Mouse (Mus musculus) CH12.LX (cell line): Measurements from ENCODE around the gene Car5b. TPM values are rescaled to one million over a fixed set of nuclear protein-coding genes. Genes with fewer than 3 reads are reported as not detected.

Source experiments
- DNase-seq: peaks from one replicate; pipeline ENCODE4 v3.0.0-alpha.2; 2013; ENCODE audit errors: extremely low read depth
- H3K27ac ChIP-seq: 2 replicates; pipeline ENCODE4 v1.5.1; 2012; ENCODE audit warnings: low read depth, mild to moderate bottlenecking, control low read depth, moderate library complexity; ENCODE audit not compliant: insufficient read depth
- H3K27me3 ChIP-seq: replicated peaks from 2 replicates; pipeline ENCODE3; 2012; ENCODE audit warnings: inconsistent platforms
- H3K36me3 ChIP-seq, 2 experiments: replicated peaks in 1 of 2; 2 replicates each; pipeline versions ENCODE3 to v1.6.1; 2012; ENCODE audit warnings: inconsistent platforms in 1 of 2, low read length in 1 of 2, mild to moderate bottlenecking in 1 of 2, mixed read lengths in 1 of 2, moderate library complexity in 1 of 2; ENCODE audit not compliant: control insufficient read depth in 1 of 2, insufficient read depth in 1 of 2
- H3K4me1 ChIP-seq, 2 experiments: 2 replicates each; pipeline ENCODE4 v1.6.1; 2012; ENCODE audit warnings: inconsistent platforms in 1 of 2, moderate library complexity in 1 of 2; ENCODE audit not compliant: insufficient read depth in 2 of 2, control insufficient read depth in 1 of 2
- H3K4me2 ChIP-seq: 2 replicates; pipeline ENCODE4 v1.6.1; 2012; ENCODE audit warnings: low read depth, mild to moderate bottlenecking, control low read depth; ENCODE audit not compliant: poor library complexity, insufficient read depth, severe bottlenecking
- H3K4me3 ChIP-seq, 3 experiments: fragments of 150-350 bp in 1 of 3; sonication (generic) in 1 of 3; replicated peaks in 1 of 3; 2 replicates each; pipeline versions ENCODE3 to v1.5.1; 2011 to 2012; ENCODE audit warnings: low read depth in 2 of 3, low read length in 2 of 3, mild to moderate bottlenecking in 2 of 3, moderate library complexity in 2 of 3, control low read depth in 1 of 3, improper control_type of control experiment in 1 of 3, inconsistent platforms in 1 of 3, mixed read lengths in 1 of 3; ENCODE audit not compliant: poor library complexity in 1 of 3
- H3K79me2 ChIP-seq: replicated peaks from 2 replicates; pipeline ENCODE4 v1.6.1; 2012; ENCODE audit warnings: mild to moderate bottlenecking, moderate library complexity; ENCODE audit not compliant: control insufficient read depth, poor library complexity, insufficient read depth, severe bottlenecking; ENCODE audit errors: extremely low read depth
- H3K9ac ChIP-seq: 2 replicates; pipeline ENCODE4 v1.6.1; 2012; ENCODE audit warnings: low read depth, mild to moderate bottlenecking, control low read depth, moderate library complexity; ENCODE audit not compliant: insufficient read depth
- H3K9me3 ChIP-seq: replicated peaks from 2 replicates; pipeline ENCODE3; 2012; ENCODE audit warnings: low read length, inconsistent platforms, mixed read lengths
- CHD1 ChIP-seq: IDR thresholded peaks from 2 replicates; pipeline ENCODE4 v1.6.1; 2012; ENCODE audit warnings: low read depth, low read length, improper control_type of control experiment, inconsistent platforms
- CHD2 ChIP-seq: IDR thresholded peaks from 2 replicates; pipeline ENCODE4 v1.6.1; 2011; ENCODE audit warnings: low read length, improper control_type of control experiment
- ETS1 ChIP-seq: conservative IDR thresholded peaks from 2 replicates; pipeline ENCODE4 v1.6.1; 2012; ENCODE audit warnings: low read depth, mild to moderate bottlenecking, inconsistent platforms, low read length, improper control_type of control experiment, moderate library complexity
- GABPA ChIP-seq: IDR thresholded peaks from 2 replicates; pipeline ENCODE4 v1.6.1; 2012; ENCODE audit warnings: low read depth, low read length, improper control_type of control experiment, inconsistent platforms; ENCODE audit not compliant: insufficient replicate concordance
- HCFC1 ChIP-seq: IDR thresholded peaks from 2 replicates; pipeline ENCODE4 v1.6.1; 2012; ENCODE audit warnings: low read depth, mild to moderate bottlenecking, inconsistent platforms, low read length, improper control_type of control experiment
- JUND ChIP-seq: conservative IDR thresholded peaks from 2 replicates; pipeline ENCODE4 v1.6.1; 2011; ENCODE audit warnings: low read depth, low read length, improper control_type of control experiment
- KAT2A ChIP-seq: IDR thresholded peaks from 2 replicates; pipeline ENCODE4 v1.6.1; 2012; ENCODE audit warnings: low read length, improper control_type of control experiment, inconsistent platforms; ENCODE audit not compliant: insufficient replicate concordance
- MAZ ChIP-seq: IDR thresholded peaks from 2 replicates; pipeline ENCODE4 v1.6.1; 2012; ENCODE audit warnings: low read depth, mild to moderate bottlenecking, inconsistent platforms, low read length, improper control_type of control experiment, moderate library complexity
- MEF2A ChIP-seq: IDR thresholded peaks from 2 replicates; pipeline ENCODE4 v1.6.1; 2014; ENCODE audit warnings: low read depth, mild to moderate bottlenecking, inconsistent platforms, low read length, improper control_type of control experiment, borderline replicate concordance
- RCOR1 ChIP-seq: conservative IDR thresholded peaks from 2 replicates; pipeline ENCODE4 v1.6.1; 2012; ENCODE audit warnings: low read depth, mild to moderate bottlenecking, inconsistent platforms, low read length, improper control_type of control experiment
- SMC3 ChIP-seq: IDR thresholded peaks from 2 replicates; pipeline ENCODE4 v1.6.1; 2011; ENCODE audit warnings: low read depth, low read length, improper control_type of control experiment
- TBP ChIP-seq: conservative IDR thresholded peaks from 2 replicates; pipeline ENCODE4 v1.6.1; 2011; ENCODE audit warnings: low read depth, low read length, improper control_type of control experiment
- TCF12 ChIP-seq: IDR thresholded peaks from 2 replicates; pipeline ENCODE4 v1.6.1; 2014; ENCODE audit warnings: low read depth, mild to moderate bottlenecking, inconsistent platforms, low read length, improper control_type of control experiment
- UBTF ChIP-seq: IDR thresholded peaks from 2 replicates; pipeline ENCODE4 v1.6.1; 2012; ENCODE audit warnings: low read depth, mild to moderate bottlenecking, inconsistent platforms, low read length, improper control_type of control experiment, moderate library complexity
- ZKSCAN1 ChIP-seq: IDR thresholded peaks from 2 replicates; pipeline ENCODE4 v1.6.1; 2012; ENCODE audit warnings: low read depth, inconsistent platforms, low read length, improper control_type of control experiment, borderline replicate concordance
- dilution Hi-C: fragments of 300-500 bp; cut with MboI; formaldehyde crosslinking; loops from 2 replicates; pipeline ENCODE4 v1.14.3; 2020; ENCODE audit warnings: low sequenced_read_pairs; ENCODE audit not compliant: extremely low pct_unique_long_range_greater_than_20kb, extremely low pct_ligation_motif_present
- in situ Hi-C: fragments of 300-500 bp; cut with MboI; formaldehyde crosslinking; loops from 3 replicates; pipeline ENCODE4 v1.14.3; 2019; ENCODE audit warnings: low sequenced_read_pairs, low pct_ligation_motif_present, low pct_unique_long_range_greater_than_20kb, mixed read lengths
- polyA plus RNA-seq: library from polyadenylated mRNA; unstranded; fragments of >175 nt; gene quantifications from 2 replicates; pipeline ENCODE4 v1.2.1, GENCODE M21; 2012; ENCODE audit warnings: low read depth; ENCODE audit not compliant: insufficient read length
- total RNA-seq, 2 experiments: library from RNA; depleted of rRNA; stranded (reverse); fragments of 300-350 nt in 1 of 2; fragments of >200 nt in 1 of 2; gene quantifications; 2 replicates each; pipeline ENCODE4 v1.2.3; 2012 to 2014

Gene Car5b
- total and polyA plus RNA-seq, 3 experiments: 0.13 TPM; not detected in 2

DNA sequence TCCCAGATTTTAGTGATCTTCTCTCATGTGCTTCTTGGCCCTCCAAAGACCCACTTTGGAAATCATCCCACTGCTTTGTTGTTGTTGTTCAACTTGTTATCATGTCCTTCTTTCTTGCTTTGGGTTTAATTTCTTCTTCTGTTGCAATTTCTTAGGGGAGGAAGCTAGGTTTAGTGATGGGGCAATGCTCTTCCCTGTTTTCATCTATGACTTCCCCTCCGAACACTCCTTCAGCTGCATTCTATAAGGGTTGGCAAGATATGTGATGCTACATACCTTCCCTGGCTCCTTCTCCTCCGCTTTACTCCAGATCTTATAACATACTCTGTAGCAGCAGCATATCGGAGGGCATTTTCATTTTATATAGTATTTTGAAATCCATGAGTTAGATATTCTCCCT, 31.0 kb downstream of the Car5b start:
- dilution Hi-C loops (no loop called here), in situ Hi-C loops (no loop called here)
- Histone ChIP-seq H3K79me2 (no peaks in the 10 kb centered on the region), H3K4me1 (no peaks in the 10 kb centered on the region), H3K9ac (no peak overlapping the region), H3K36me3 (no peaks in the 10 kb centered on the region), H3K4me3 (no peak overlapping the region), H3K27me3 (no peaks in the 10 kb centered on the region), H3K4me2 (no peak overlapping the region), H3K9me3 (no peaks in the 10 kb centered on the region), H3K27ac (no peak overlapping the region)
- no peak for TF ChIP-seq CHD1
- TF ChIP-seq ZKSCAN1: no peak
- TF ChIP-seq MEF2A: no peak
- TF ChIP-seq TCF12: no peak
- TF ChIP-seq SMC3: no peak
- no peak for TF ChIP-seq ETS1
- TF ChIP-seq HCFC1: no peak
- TF ChIP-seq JUND: no peak
- no peak for TF ChIP-seq UBTF
- TF ChIP-seq MAZ: no peak
- no peak for TF ChIP-seq GABPA
- DNase-seq: no peak

- H3K9me3 ChIP-seq: no peaks in the 10 kb centered on the region
- no peaks in the 10 kb centered on the region for H3K27me3 ChIP-seq
- in situ Hi-C loops (no loop called here), dilution Hi-C loops (no loop called here)
- DNase-seq: no peak
- no peak overlapping the region for H3K9ac ChIP-seq
- H3K4me1 ChIP-seq: no peaks in the 10 kb centered on the region
- no peaks in the 10 kb centered on the region for H3K36me3 ChIP-seq
- TF ChIP-seq RCOR1 (no peak), SMC3 (no peak), MAZ (no peak), HCFC1 (no peak), KAT2A (no peak), TBP (no peak), CHD2 (no peak), JUND (no peak)
- H3K27ac ChIP-seq: no peak overlapping the region
- no peaks in the 10 kb centered on the region for H3K79me2 ChIP-seq
- no peak overlapping the region for H3K4me2 ChIP-seq
- H3K4me3 ChIP-seq: no peak overlapping the region
Measured at GRCm38 (mm10) chrX:163987718-163988374, 40.0 kb downstream of the Car5b start.
